In the genomic region with DNA sequence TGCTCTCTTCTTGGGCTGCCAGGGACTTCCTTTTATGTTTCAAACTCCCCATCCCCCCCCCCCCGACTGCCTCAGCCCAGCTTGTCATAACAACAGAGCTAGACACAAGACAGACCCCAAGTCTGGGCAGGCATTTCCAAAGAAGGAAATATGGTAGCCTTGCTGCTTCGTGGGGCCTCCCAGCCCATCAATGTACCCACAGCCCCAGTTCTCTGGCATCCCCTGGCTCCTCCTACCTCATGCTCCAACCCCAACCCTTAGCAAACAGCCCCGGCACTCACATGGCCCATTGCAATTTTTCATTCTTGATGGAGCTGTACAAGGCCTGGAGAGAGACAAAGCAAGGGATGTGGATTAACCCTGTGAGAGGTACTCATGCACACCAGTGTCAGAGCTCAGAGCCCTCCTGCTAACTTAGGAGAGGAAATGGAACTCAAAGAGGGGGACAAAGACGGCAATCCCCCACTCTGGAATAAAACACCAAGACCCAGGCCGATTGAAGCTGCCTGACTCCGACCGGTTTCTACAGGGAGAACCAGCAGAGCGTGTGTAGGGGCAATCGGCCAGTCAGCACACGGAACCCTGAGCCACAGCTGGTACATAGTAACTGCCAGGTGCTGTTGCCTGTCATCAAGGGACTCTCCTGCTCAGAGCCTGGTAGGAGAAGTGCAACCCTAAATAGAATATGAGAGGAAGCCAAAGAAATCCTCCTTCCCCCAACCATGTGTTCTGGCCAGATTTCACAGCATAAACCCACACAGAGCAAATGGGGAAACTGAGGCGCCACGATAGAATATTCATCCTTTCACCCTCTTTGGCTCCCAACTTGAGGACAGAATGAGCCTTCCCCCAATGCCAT, we compare ENCODE assay signal across 7 mouse cellular contexts. TPM values are rescaled to one million over a fixed set of nuclear protein-coding genes. Genes with fewer than 3 reads are reported as not detected.
DNase-seq lines count a peak whose midpoint lies in the region; ATAC-seq and TF ChIP-seq lines count a peak whose summit lies in the region.

No protein-coding gene starts in this region.

- H3K36me3 ChIP-seq in hindbrain, embryonic 15.5 days: peaks cover 23% of the 10 kb centered on the region; the same call in 1 of the 2 replicates
- H3K36me3 ChIP-seq in liver, postnatal 0 days (replicated peaks; ENCODE audit: insufficient read depth, low read length): peaks cover 5% of the 10 kb centered on the region

- WGBS in hindbrain, embryonic 15.5 days: 40% methylated on average over 12 of the region's 12 CpGs
- 47% methylated on average over 12 of the region's 12 CpGs for WGBS in liver, postnatal 0 days (ENCODE audit: insufficient replicate concordance)

- TF ChIP-seq EP300 in liver, postnatal 0 days (IDR thresholded peaks at IDR 0.05; ENCODE audit: low read depth): no peak

- TF ChIP-seq CTCF in liver, postnatal 0 days (IDR thresholded peaks at IDR 0.05; ENCODE audit: low read depth): no peak

- peak; percentile 6 for DNase-seq in kidney, postnatal 10 days
- DNase-seq in kidney, postnatal 4 days: no peak
- DNase-seq in cerebellum, adult 9-10 months: peak; percentile 42
- peak; percentile 20 for DNase-seq in liver, postnatal 0 days
- DNase-seq in embryo, embryonic 10 days (ENCODE audit: low spot score): no peak
- DNase-seq in lung, adult 18-20 months: no peak

- H3K9ac ChIP-seq in hindbrain, embryonic 15.5 days: peak overlapping the region; percentile 60; the same call in 1 of the 2 replicates
- peak overlapping the region; percentile 18; the same call in 1 of the 2 replicates for H3K9ac ChIP-seq in liver, postnatal 0 days (replicated peaks)

- no peak for ATAC-seq in hindbrain, embryonic 15.5 days (ENCODE audit: low FRiP score, low read depth)
- peak; percentile 16 for ATAC-seq in liver, postnatal 0 days

- no peaks in the 10 kb centered on the region for H3K9me3 ChIP-seq in hindbrain, embryonic 15.5 days
- no peaks in the 10 kb centered on the region for H3K9me3 ChIP-seq in liver, postnatal 0 days (ENCODE audit: low read length)

- H3K27ac ChIP-seq in hindbrain, embryonic 15.5 days (replicated peaks): no peak overlapping the region
- peak overlapping the region; percentile 74 for H3K27ac ChIP-seq in liver, postnatal 0 days (ENCODE audit: low read depth)

- peak overlapping the region; percentile 82 for H3K4me2 ChIP-seq in hindbrain, embryonic 15.5 days
- H3K4me2 ChIP-seq in liver, postnatal 0 days (ENCODE audit: low read depth, low read length): peak overlapping the region; percentile 62

- peaks cover 60% of the 10 kb centered on the region for H3K4me1 ChIP-seq in hindbrain, embryonic 15.5 days (replicated peaks)
- peaks cover 42% of the 10 kb centered on the region for H3K4me1 ChIP-seq in liver, postnatal 0 days (ENCODE audit: insufficient read depth)

- peaks cover 40% of the 10 kb centered on the region for H3K27me3 ChIP-seq in hindbrain, embryonic 15.5 days
- H3K27me3 ChIP-seq in liver, postnatal 0 days (ENCODE audit: insufficient read depth, low read length): peaks cover 67% of the 10 kb centered on the region

- H3K4me3 ChIP-seq in hindbrain, embryonic 15.5 days: peak overlapping the region; percentile 66
- no peak overlapping the region; the same call in 1 of the 2 replicates for H3K4me3 ChIP-seq in liver, postnatal 0 days (ENCODE audit: low read depth, low read length)

RNA-seq across cellular contexts. Expression of a gene that starts 11.0 kb away (rescaled TPM):
- polyA plus RNA-seq in hindbrain, embryonic 15.5 days (2015; fragmentation: Nextera tagmentation; extraction: Ambion mirVana): 119 and 145 TPM in 2 replicates
- polyA plus RNA-seq in liver, postnatal 0 days (2015; fragmentation: Nextera tagmentation; extraction: Ambion mirVana): 1.9 and 2.0 TPM in 2 replicates

RNA-seq across cellular contexts. Expression of a gene that starts 11.9 kb away (rescaled TPM):
- 2.8 and 3.3 TPM in 2 replicates for polyA plus RNA-seq in hindbrain, embryonic 15.5 days (2015; fragmentation: Nextera tagmentation; extraction: Ambion mirVana)
- 2.9 and 3.5 TPM in 2 replicates for polyA plus RNA-seq in liver, postnatal 0 days (2015; fragmentation: Nextera tagmentation; extraction: Ambion mirVana)

RNA-seq across cellular contexts. Expression of a gene that starts 12.0 kb away (rescaled TPM):
- 47.1 and 51.8 TPM in 2 replicates for polyA plus RNA-seq in hindbrain, embryonic 15.5 days (2015; fragmentation: Nextera tagmentation; extraction: Ambion mirVana)
- 8.6 and 8.8 TPM in 2 replicates for polyA plus RNA-seq in liver, postnatal 0 days (2015; fragmentation: Nextera tagmentation; extraction: Ambion mirVana)

RNA-seq across cellular contexts. Expression of a gene that starts 22.5 kb away (rescaled TPM):
- polyA plus RNA-seq in hindbrain, embryonic 15.5 days (2015; fragmentation: Nextera tagmentation; extraction: Ambion mirVana): 336 and 347 TPM in 2 replicates
- polyA plus RNA-seq in liver, postnatal 0 days (2015; fragmentation: Nextera tagmentation; extraction: Ambion mirVana): 52.4 and 53.8 TPM in 2 replicates

RNA-seq across cellular contexts. Expression of a gene that starts 24.9 kb away (rescaled TPM):
- 12.3 and 12.5 TPM in 2 replicates for polyA plus RNA-seq in hindbrain, embryonic 15.5 days (2015; fragmentation: Nextera tagmentation; extraction: Ambion mirVana)
- polyA plus RNA-seq in liver, postnatal 0 days (2015; fragmentation: Nextera tagmentation; extraction: Ambion mirVana): 3.4 and 3.9 TPM in 2 replicates

Comparison
In these comparisons a context has a peak if more than half of its experiments do, and no peak if none do; other contexts are left out.
1. DNase-seq: peak in kidney, postnatal 10 days (single experiment), cerebellum, adult 9-10 months (single experiment) and liver, postnatal 0 days (single experiment); none in kidney, postnatal 4 days (0 of 2), embryo, embryonic 10 days (single experiment) and lung, adult 18-20 months (0 of 2).
2. RNA of a gene that starts 11.0 kb away (polyA plus RNA-seq): 119 to 145 TPM in hindbrain, embryonic 15.5 days; 1.9 to 2.0 TPM in liver, postnatal 0 days; every median in the first group is over 10 times any median in the second.